Mouse (Mus musculus): ENCODE results near the gene Cpne2. TPM values are rescaled to one million over a fixed set of nuclear protein-coding genes. Genes with fewer than 3 reads are reported as not detected.
A peak's percentile ranks its signal among the peaks of the same experiment; 100 is the strongest.

The Cpne2 gene
- polyA plus RNA-seq, 1 experiment from 2014 or later = 11.9 TPM

DNA sequence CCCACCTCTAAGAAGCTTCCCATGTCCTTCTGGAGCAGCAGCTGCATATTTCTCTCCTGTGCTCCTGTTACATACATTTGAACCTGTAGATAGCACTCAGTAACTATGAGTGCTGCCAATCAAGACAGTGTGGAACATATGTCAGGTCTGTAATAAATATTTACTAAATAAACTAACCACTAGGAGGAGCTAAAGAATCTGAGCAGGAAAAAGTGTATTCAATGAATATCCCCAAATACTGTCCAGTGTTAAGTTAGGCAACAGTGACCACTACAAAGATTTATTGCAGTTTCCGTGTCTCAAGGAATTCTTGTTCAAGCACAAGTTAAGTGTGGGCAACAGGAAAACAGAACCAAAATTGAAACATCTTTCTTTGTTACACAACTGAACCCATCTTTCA, 61.4 kb downstream of the Cpne2 start:
- Histone ChIP-seq H3K9ac (no peak overlapping the region), H3K4me2 (replicated peaks) (no peak overlapping the region), H3K4me3 (no peak overlapping the region), H3K9me3 (replicated peaks) (no peaks in the 10 kb centered on the region), H3K4me1 (no peaks in the 10 kb centered on the region), H3K27ac (no peak overlapping the region), H3K27me3 (no peaks in the 10 kb centered on the region), H3K36me3 (peaks cover 4% of the 10 kb centered on the region; the same call in 1 of the 2 replicates)
- ATAC-seq (ENCODE audit: low FRiP score) = no peak
- 83% methylated on average over 1 of the region's 1 CpGs for WGBS

DNA sequence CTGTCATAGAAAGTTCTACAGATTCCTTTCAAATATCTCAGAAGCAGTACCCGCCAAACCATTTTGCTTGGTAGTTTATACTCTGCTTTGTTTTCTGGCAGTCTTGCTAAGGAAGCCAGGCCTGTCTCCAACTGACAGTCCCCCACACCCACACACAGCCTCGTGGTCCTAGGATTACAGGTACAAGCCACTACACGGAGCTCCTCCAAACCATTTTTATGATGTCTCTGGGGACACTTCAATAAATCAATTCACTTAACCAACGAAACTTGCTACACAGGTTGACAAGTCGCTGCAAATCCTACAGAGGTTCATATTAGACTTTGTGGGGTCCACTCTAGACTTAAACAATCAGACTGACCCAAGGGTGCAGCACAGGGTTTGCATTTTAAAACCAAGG, 67.7 kb downstream of the Cpne2 start:
- H3K4me1 ChIP-seq = peaks cover 23% of the 10 kb centered on the region
- no peaks in the 10 kb centered on the region for H3K27me3 ChIP-seq
- no peaks in the 10 kb centered on the region for H3K36me3 ChIP-seq
- ATAC-seq (ENCODE audit: low FRiP score) = no peak
- peak overlapping the region; percentile 99 for H3K4me3 ChIP-seq
- no peaks in the 10 kb centered on the region for H3K9me3 ChIP-seq (replicated peaks)
- WGBS = 25% methylated on average over 5 of the region's 5 CpGs
- peak overlapping the region; percentile 92 for H3K4me2 ChIP-seq (replicated peaks)
- H3K27ac ChIP-seq = no peak overlapping the region
- peak overlapping the region; percentile 92 for H3K9ac ChIP-seq

DNA sequence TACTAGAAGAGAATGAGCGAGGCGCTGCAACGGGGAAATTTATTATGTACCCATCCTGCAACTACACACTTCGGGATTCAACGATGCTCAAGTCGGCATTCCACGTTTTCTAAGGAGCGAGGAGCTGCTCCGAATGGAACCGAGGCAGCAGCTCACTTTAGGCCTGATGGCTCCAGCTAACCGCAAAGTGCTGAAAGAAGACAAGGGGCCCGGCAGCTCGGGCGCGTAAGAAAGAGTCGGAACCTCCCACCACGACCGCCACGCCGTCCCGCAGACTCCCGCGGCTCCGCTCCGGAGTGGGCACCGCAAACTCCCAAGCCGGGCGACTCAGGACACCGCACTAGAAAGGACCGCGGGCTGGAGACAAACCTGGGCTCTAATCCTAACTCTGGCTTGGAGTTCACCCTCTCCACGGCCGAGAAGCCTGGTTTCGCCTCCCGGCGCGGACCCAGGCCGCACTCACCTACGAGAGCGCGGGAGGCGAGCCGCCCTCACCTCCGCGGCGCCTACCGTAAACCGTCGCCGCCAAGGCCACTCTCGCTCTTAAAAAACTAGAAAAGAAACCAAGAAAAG, 68.3 kb downstream of the Cpne2 start:
- ATAC-seq (ENCODE audit: low FRiP score) = peak; percentile 58
- H3K9ac ChIP-seq = peak overlapping the region; percentile 92
- peak overlapping the region; percentile 84 for H3K27ac ChIP-seq
- peak overlapping the region; percentile 99 for H3K4me3 ChIP-seq
- no peaks in the 10 kb centered on the region for H3K36me3 ChIP-seq
- peaks cover 23% of the 10 kb centered on the region for H3K4me1 ChIP-seq
- no peaks in the 10 kb centered on the region for H3K9me3 ChIP-seq (replicated peaks)
- H3K27me3 ChIP-seq = no peaks in the 10 kb centered on the region
- H3K4me2 ChIP-seq (replicated peaks) = peak overlapping the region; percentile 92
- WGBS = under 1% methylated on average over 51 of the region's 51 CpGs

DNA sequence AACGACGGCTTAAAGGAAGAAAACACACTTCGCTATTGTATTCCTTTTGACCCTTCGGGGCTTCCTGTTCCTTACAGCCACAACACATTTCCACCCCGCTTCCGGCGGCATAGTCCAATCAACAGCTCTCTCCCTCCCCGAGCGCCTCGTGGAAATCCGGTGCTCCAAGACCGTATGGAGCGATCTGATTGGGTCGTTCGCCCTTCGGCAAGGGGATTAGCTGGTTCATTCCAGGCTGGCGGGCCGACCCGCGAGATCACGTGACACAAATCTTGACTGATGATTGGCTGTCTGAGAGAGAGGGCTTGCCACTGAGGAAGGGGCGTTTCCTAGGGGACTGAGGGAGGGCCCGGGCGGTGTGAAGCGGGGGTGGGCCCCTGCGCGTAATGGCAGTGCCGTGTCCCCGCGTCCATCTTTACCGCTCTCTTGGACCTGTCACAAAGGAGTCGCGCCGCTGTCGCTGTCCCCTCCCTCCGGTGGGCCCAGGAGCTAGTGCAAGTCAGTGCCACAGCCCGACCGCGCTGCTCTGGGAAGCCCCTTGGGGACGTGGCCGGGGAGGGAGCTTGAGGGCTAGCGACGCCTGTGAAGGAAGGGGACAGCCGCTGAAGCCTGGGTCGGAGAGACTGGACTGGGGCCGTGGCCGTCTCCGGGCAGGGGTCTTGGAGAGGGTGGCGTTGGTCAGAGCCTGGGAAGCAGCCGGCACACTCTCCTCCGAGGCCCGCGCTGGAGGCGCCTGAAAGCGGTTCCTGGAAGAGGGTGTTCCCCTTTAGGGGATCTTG, 69.0 kb downstream of the Cpne2 start, which contains the start of the genes Rspry1 and Fam192a:
Rspry1 (plus strand) TSS at position 331 of the 779 bp plus-strand sequence.
Fam192a (minus strand) TSS at position 391 of the 779 bp plus-strand sequence.
- Histone ChIP-seq H3K4me1 (peaks cover 23% of the 10 kb centered on the region), H3K4me2 (replicated peaks) (peak within 1 kb of the TSS; percentile 92), H3K36me3 (no peaks in the 10 kb centered on the region), H3K9me3 (replicated peaks) (no peaks in the 10 kb centered on the region), H3K9ac (peak within 1 kb of the TSS; percentile 93), H3K27me3 (no peaks in the 10 kb centered on the region), H3K27ac (peak within 1 kb of the TSS; percentile 92), H3K4me3 (peak within 1 kb of the TSS; percentile 99)
- WGBS = under 1% methylated on average over 51 of the region's 55 CpGs
- ATAC-seq (ENCODE audit: low FRiP score) = peak; percentile 100

DNA sequence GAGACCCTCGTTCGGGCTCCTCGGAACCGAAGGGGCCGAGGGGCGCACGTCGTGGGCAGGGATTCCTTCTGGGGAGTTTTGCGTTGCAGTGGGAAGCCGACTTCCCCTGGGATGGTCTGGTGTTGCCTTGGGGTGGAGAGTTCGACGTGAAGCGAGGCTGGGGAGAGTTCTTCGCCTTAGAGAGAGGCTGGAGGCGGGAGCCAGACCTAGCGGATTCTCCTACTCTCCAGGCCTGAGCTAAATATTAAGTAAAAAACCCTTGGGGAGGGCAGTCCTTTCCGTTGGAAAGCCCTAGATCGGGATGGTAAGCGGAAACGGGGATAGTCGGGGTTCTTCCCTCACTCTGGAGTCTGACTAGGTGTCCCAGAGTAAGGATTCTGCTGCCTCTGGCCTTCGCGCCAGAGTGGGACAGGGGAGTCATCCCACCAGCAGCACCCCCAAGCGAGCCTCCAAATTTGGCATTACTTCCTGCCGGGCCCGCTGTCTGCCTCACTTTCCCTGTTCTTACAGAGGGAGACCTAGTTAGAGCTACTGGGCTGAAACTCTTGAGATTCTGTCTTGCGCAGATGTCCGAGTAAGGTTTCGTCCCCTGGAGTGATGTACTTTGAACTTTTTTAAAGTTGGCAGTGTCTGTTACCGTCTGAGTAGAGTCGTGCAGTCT, 69.8 kb downstream of the Cpne2 start:
- H3K9ac ChIP-seq = peak overlapping the region; percentile 93
- peak overlapping the region; percentile 99 for H3K4me3 ChIP-seq
- H3K9me3 ChIP-seq (replicated peaks) = no peaks in the 10 kb centered on the region
- H3K27me3 ChIP-seq = no peaks in the 10 kb centered on the region
- H3K4me1 ChIP-seq = peaks cover 23% of the 10 kb centered on the region
- peaks cover 4% of the 10 kb centered on the region; the same call in 1 of the 2 replicates for H3K36me3 ChIP-seq
- under 1% methylated on average over 31 of the region's 31 CpGs for WGBS
- H3K27ac ChIP-seq = peak overlapping the region; percentile 92
- peak; percentile 1; the same call in 1 of the 2 replicates for ATAC-seq (ENCODE audit: low FRiP score)
- H3K4me2 ChIP-seq (replicated peaks) = peak overlapping the region; percentile 88

DNA sequence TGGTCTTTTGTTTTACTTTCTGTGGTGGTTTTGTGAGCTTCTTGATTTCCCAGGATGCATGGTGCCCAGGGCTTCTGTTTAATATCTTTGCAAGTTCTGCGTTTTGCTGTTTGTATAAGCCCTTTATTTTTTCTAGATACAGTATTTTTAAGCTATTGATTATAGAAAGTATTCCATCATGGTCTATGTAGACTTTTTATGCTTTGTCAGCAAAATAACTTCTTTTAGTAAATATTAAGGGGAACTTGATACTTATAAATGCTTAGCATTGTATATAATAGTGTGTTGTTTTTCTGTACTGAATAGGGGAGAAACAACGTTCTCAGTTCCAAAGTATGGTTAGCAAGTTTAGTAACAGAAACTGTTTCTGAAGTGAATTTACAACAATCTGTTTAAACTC, 71.2 kb downstream of the Cpne2 start:
- no peak overlapping the region for H3K4me2 ChIP-seq (replicated peaks)
- H3K36me3 ChIP-seq = peaks cover 4% of the 10 kb centered on the region; the same call in 1 of the 2 replicates
- H3K27ac ChIP-seq = no peak overlapping the region
- H3K4me1 ChIP-seq = peaks cover 23% of the 10 kb centered on the region
- WGBS = 95% methylated on average over 2 of the region's 2 CpGs
- H3K9ac ChIP-seq = no peak overlapping the region
- H3K4me3 ChIP-seq = no peak overlapping the region
- no peak for ATAC-seq (ENCODE audit: low FRiP score)
- no peaks in the 10 kb centered on the region for H3K9me3 ChIP-seq (replicated peaks)
- no peaks in the 10 kb centered on the region for H3K27me3 ChIP-seq

DNA sequence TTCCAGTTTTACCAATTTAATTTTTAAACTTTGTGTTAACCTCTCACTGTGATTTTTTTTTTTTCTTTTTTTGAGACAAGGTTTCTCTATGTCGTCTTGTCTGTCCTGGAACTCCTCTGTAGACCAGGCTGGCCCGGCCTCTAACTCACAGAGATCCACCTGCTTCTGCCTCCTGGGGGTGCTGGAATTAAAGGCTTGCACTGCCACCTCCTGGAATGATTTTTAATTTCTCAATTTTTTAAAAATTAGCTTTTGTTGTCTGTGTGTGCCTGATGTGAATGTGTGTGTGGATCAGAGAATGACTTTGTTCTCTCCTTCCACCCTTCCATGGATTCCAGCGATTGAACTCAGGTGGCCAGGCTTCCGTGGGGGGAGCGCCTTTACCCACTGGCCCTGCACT, 74.3 kb downstream of the Cpne2 start:
- H3K36me3 ChIP-seq = peaks cover 4% of the 10 kb centered on the region; the same call in 1 of the 2 replicates
- H3K4me2 ChIP-seq (replicated peaks) = no peak overlapping the region
- H3K9me3 ChIP-seq (replicated peaks) = no peaks in the 10 kb centered on the region
- H3K27ac ChIP-seq = no peak overlapping the region
- no peak overlapping the region for H3K4me3 ChIP-seq
- ATAC-seq (ENCODE audit: low FRiP score) = no peak
- 95% methylated on average over 5 of the region's 5 CpGs for WGBS
- H3K9ac ChIP-seq = no peak overlapping the region
- H3K4me1 ChIP-seq = peaks cover 13% of the 10 kb centered on the region
- no peaks in the 10 kb centered on the region for H3K27me3 ChIP-seq

Small RNA genes lying within 50 kb of the gene (microRNA-seq; reads per million reads assigned to microRNA genes)
- gene Mir7072 = not detected

Other genes with a start within 250 kb of the Cpne2 start
- not detected in 2 replicates for gene Slc12a3, start 203.8 kb upstream of the Cpne2 start, polyA plus RNA-seq (2016; fragmentation: Nextera tagmentation; extraction: Ambion mirVana)
- gene Herpud1, start 146.6 kb upstream of the Cpne2 start, polyA plus RNA-seq (2016; fragmentation: Nextera tagmentation; extraction: Ambion mirVana) = 52.5 and 56.8 TPM in 2 replicates
- gene Nlrc5, start 98.6 kb upstream of the Cpne2 start, polyA plus RNA-seq (2016; fragmentation: Nextera tagmentation; extraction: Ambion mirVana) = 0.06 and 0.23 TPM in 2 replicates
- 53.6 and 54.8 TPM in 2 replicates for gene Rspry1, start 68.9 kb downstream of the Cpne2 start, polyA plus RNA-seq (2016; fragmentation: Nextera tagmentation; extraction: Ambion mirVana)
- gene Fam192a, start 69.0 kb downstream of the Cpne2 start, polyA plus RNA-seq (2016; fragmentation: Nextera tagmentation; extraction: Ambion mirVana) = 89.6 and 99.7 TPM in 2 replicates
- gene Arl2bp, start 133.6 kb downstream of the Cpne2 start, polyA plus RNA-seq (2016; fragmentation: Nextera tagmentation; extraction: Ambion mirVana) = 205 and 223 TPM in 2 replicates
- 0.25 and 0.41 TPM in 2 replicates for gene Pllp, start 163.3 kb downstream of the Cpne2 start, polyA plus RNA-seq (2016; fragmentation: Nextera tagmentation; extraction: Ambion mirVana)
- gene Ccl22, start 212.6 kb downstream of the Cpne2 start, polyA plus RNA-seq (2016; fragmentation: Nextera tagmentation; extraction: Ambion mirVana) = not detected in 2 replicates
- 10.6 and 14.2 TPM in 2 replicates for gene Cx3cl1, start 239.0 kb downstream of the Cpne2 start, polyA plus RNA-seq (2016; fragmentation: Nextera tagmentation; extraction: Ambion mirVana)

All from hindbrain, embryonic 12.5 days (tissue).